Mouse (Mus musculus) frontal cortex, postnatal 36 days (tissue): ENCODE measurements around the gene Aldh1a3.
A peak's percentile ranks its signal among the peaks of the same experiment; 100 is the strongest.

Source experiments
- DNase-seq, 2 experiments: peaks; one replicate each; pipeline ENCODE4 v3.0.0; 2022; ENCODE audit warnings: low spot score in 2 of 2

Gene Aldh1a3

GRCm38 (mm10) chr7:66427437-66428161 is at the start of gene Aldh1a3:
Gene Aldh1a3 (minus strand): TSS chr7:66427517.
- peak; percentile 21 to 35 for DNase-seq

GRCm38 (mm10) chr7:66476289-66476688 is 49.0 kb upstream of the Aldh1a3 start:
- no peak for DNase-seq

GRCm38 (mm10) chr7:66471641-66472216 is 44.4 kb upstream of the Aldh1a3 start:
- no peak for DNase-seq

- DNase-seq = no peak
These were observed 39.3 kb upstream of the Aldh1a3 start for GRCm38 (mm10) chr7:66466641-66467040.

GRCm38 (mm10) chr7:66465241-66465640 is 37.9 kb upstream of the Aldh1a3 start:
- DNase-seq = no peak

- DNase-seq = no peak
These were observed 35.8 kb upstream of the Aldh1a3 start for GRCm38 (mm10) chr7:66463081-66463480.

GRCm38 (mm10) chr7:66451622-66452295 is 24.4 kb upstream of the Aldh1a3 start:
- DNase-seq = no peak

GRCm38 (mm10) chr7:66449971-66450752 is 22.8 kb upstream of the Aldh1a3 start:
- no peak for DNase-seq

GRCm38 (mm10) chr7:66448786-66449540 is 21.6 kb upstream of the Aldh1a3 start:
- no peak for DNase-seq

- no peak for DNase-seq
These were observed 21.0 kb upstream of the Aldh1a3 start for GRCm38 (mm10) chr7:66448304-66448703.

- DNase-seq = no peak
These were observed 19.5 kb upstream of the Aldh1a3 start for GRCm38 (mm10) chr7:66446860-66447259.

GRCm38 (mm10) chr7:66445117-66445905 is 18.0 kb upstream of the Aldh1a3 start:
- no peak for DNase-seq

- no peak for DNase-seq
These were observed 17.4 kb upstream of the Aldh1a3 start for GRCm38 (mm10) chr7:66444706-66445105.

- no peak for DNase-seq
These were observed 15.4 kb upstream of the Aldh1a3 start for GRCm38 (mm10) chr7:66442501-66443369.

GRCm38 (mm10) chr7:66438787-66439669 is 11.7 kb upstream of the Aldh1a3 start:
- DNase-seq = no peak

- DNase-seq = peak; percentile 66 to 85
These were observed 7.2 kb upstream of the Aldh1a3 start for GRCm38 (mm10) chr7:66434453-66434935.

GRCm38 (mm10) chr7:66427053-66427436 is 272 bp downstream of the Aldh1a3 start:
- DNase-seq = no peak

GRCm38 (mm10) chr7:66421903-66422302 is 5.4 kb downstream of the Aldh1a3 start:
- no peak for DNase-seq
